Mouse (Mus musculus): ENCODE measurements around the gene Slc7a10.

GRCm38 (mm10) chr7:35185889-35186569 lies at the start of gene Slc7a10:
- no peak for TF ChIP-seq CTCF (IDR thresholded peaks at IDR 0.05; ENCODE audit: borderline replicate concordance, control insufficient read depth, extremely low read depth, insufficient read depth, low read length, poor library complexity)
- TF ChIP-seq POLR2A (IDR thresholded peaks at IDR 0.05; ENCODE audit: control insufficient read depth, extremely low read depth, insufficient read depth, low read length, poor library complexity): no peak
